Mouse (Mus musculus) liver, adult 2 months (tissue): Measurements from ENCODE around the gene A630076J17Rik.

ENCODE experiments used
- CTCF ChIP-seq: fragments of 200-500 bp; IDR thresholded peaks from 2 replicates; pipeline ENCODE4 v1.5.1; 2011; ENCODE audit warnings: low read depth, low read length, control low read depth
- POLR2A ChIP-seq: fragments of 200-500 bp; IDR thresholded peaks from 2 replicates; pipeline ENCODE4 v1.6.1; 2011; ENCODE audit warnings: low read length, control low read depth; ENCODE audit not compliant: insufficient read depth; ENCODE audit errors: extremely low read depth

DNA sequence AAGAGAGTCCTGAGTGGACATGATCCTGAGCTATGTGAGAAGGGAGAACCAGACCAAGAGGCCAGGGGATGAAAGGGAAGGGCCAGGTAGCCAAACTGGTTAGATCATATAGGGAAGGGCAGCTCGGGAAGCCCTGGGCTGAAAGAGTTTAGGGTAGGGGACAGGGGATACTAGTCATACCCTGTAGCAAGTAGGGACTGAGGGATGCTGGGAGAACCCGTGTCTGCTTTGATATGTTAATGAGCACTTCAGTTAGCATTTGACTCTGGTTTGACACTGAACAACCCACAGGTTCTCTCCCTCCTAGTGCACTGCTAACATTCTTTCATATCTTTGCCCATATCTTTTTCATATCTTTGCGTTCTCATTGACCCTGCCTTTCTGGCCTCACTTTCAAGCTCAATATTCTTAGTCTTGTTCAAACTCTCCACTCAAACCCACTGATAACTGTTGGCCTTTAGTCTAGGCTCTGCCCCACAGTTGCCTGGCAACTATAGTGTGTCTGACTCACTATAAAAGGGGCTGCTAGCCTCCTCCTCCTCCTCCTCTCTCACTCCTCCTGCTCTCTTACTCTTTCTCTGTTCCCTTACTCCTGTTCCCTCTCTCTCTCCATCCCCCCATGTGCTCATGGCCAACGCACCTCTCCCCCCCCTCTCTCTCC is 23.8 kb upstream of the A630076J17Rik start:
- TF ChIP-seq POLR2A (no peak), CTCF (no peak)
